Mouse (Mus musculus): ENCODE measurements around the gene Klf17. TPM values are rescaled to one million over a fixed set of nuclear protein-coding genes. Genes with fewer than 3 reads are reported as not detected.

The Klf17 gene
- polyA plus RNA-seq (2014; fragmentation: Nextera tagmentation; extraction: Ambion mirVana): not detected in 2 replicates

GRCm38 (mm10) chr4:117765416-117765815 lies at the start of gene Klf17:
TSS of gene Klf17 (minus strand) at chr4:117765648.
- H3K4me2 ChIP-seq (ENCODE audit: low read length): no peak within 1 kb of the TSS
- H3K27ac ChIP-seq (ENCODE audit: low read depth, low read length): no peak within 1 kb of the TSS
- ATAC-seq (no peak), DNase-seq (ENCODE audit: low spot score) (no peak)
- H3K4me3 ChIP-seq (ENCODE audit: low read depth, low read length): no peak within 1 kb of the TSS
- no peaks in the 10 kb centered on the region for H3K36me3 ChIP-seq (ENCODE audit: control insufficient read depth, insufficient read depth, low read length)
- H3K9me3 ChIP-seq (replicated peaks; ENCODE audit: control insufficient read depth, low read length): no peaks in the 10 kb centered on the region
- H3K9ac ChIP-seq (ENCODE audit: low read length): no peak within 1 kb of the TSS
- no peaks in the 10 kb centered on the region for H3K4me1 ChIP-seq (ENCODE audit: control insufficient read depth, insufficient read depth, low read length)
- no peaks in the 10 kb centered on the region for H3K27me3 ChIP-seq (replicated peaks; ENCODE audit: control insufficient read depth, insufficient read depth, low read length)
- 77% methylated on average over 11 of the region's 12 CpGs for WGBS

- no peak overlapping the region for H3K4me3 ChIP-seq (ENCODE audit: low read depth, low read length)
- no peak overlapping the region for H3K9ac ChIP-seq (ENCODE audit: low read length)
- H3K27ac ChIP-seq (ENCODE audit: low read depth, low read length): no peak overlapping the region
- no peak overlapping the region for H3K4me2 ChIP-seq (ENCODE audit: low read length)
- H3K27me3 ChIP-seq (replicated peaks; ENCODE audit: control insufficient read depth, insufficient read depth, low read length): no peaks in the 10 kb centered on the region
- no peaks in the 10 kb centered on the region for H3K36me3 ChIP-seq (ENCODE audit: control insufficient read depth, insufficient read depth, low read length)
- H3K4me1 ChIP-seq (ENCODE audit: control insufficient read depth, insufficient read depth, low read length): no peaks in the 10 kb centered on the region
- ATAC-seq (no peak), DNase-seq (ENCODE audit: low spot score) (no peak)
- WGBS: 64% methylated on average over 4 of the region's 4 CpGs
- no peaks in the 10 kb centered on the region for H3K9me3 ChIP-seq (replicated peaks; ENCODE audit: control insufficient read depth, low read length)
Observed at GRCm38 (mm10) chr4:117814333-117814732, 48.9 kb upstream of the Klf17 start.

DNA sequence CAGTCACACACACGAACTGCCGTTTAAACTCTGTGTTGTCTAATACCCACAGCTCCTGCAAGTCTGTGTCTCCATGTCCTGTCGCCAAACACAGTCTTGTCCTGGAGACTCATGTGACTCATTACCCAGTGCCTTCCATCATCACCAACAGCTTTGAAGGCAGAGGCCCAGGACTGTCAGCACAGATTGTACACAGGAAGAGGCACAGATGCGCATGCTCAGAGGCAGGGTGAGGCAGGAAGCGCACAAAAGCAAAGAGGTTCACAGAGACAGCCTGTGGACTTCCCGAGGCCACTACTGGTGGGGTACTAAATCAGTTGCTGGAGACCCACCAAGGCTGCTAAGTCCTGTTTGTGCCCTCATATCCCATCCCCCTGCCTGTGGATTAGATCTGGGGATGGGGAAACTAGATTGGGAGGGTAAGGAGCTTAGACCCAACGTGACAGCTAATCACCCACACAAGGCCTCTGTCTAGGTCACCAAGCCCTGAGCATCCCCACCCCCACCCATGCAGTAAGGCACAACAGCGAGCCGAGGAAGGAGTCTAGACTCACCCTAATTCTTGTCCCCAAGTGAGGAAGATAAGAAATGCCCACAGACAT lies 48.2 kb upstream of the Klf17 start:
- Histone ChIP-seq H3K27me3 (replicated peaks; ENCODE audit: control insufficient read depth, insufficient read depth, low read length) (no peaks in the 10 kb centered on the region), H3K9me3 (replicated peaks; ENCODE audit: control insufficient read depth, low read length) (no peaks in the 10 kb centered on the region), H3K9ac (ENCODE audit: low read length) (no peak overlapping the region), H3K4me3 (ENCODE audit: low read depth, low read length) (no peak overlapping the region), H3K36me3 (ENCODE audit: control insufficient read depth, insufficient read depth, low read length) (no peaks in the 10 kb centered on the region), H3K4me1 (ENCODE audit: control insufficient read depth, insufficient read depth, low read length) (no peaks in the 10 kb centered on the region), H3K27ac (ENCODE audit: low read depth, low read length) (no peak overlapping the region), H3K4me2 (ENCODE audit: low read length) (no peak overlapping the region)
- 66% methylated on average over 9 of the region's 9 CpGs for WGBS
- ATAC-seq (no peak), DNase-seq (ENCODE audit: low spot score) (no peak)

- no peaks in the 10 kb centered on the region for H3K27me3 ChIP-seq (replicated peaks; ENCODE audit: control insufficient read depth, insufficient read depth, low read length)
- H3K36me3 ChIP-seq (ENCODE audit: control insufficient read depth, insufficient read depth, low read length): no peaks in the 10 kb centered on the region
- no peak for ATAC-seq
- peak; percentile 36 for DNase-seq (ENCODE audit: low spot score)
- 73% methylated on average over 2 of the region's 2 CpGs for WGBS
- no peak overlapping the region for H3K9ac ChIP-seq (ENCODE audit: low read length)
- H3K4me1 ChIP-seq (ENCODE audit: control insufficient read depth, insufficient read depth, low read length): no peaks in the 10 kb centered on the region
- no peak overlapping the region for H3K4me2 ChIP-seq (ENCODE audit: low read length)
- no peak overlapping the region for H3K27ac ChIP-seq (ENCODE audit: low read depth, low read length)
- H3K4me3 ChIP-seq (ENCODE audit: low read depth, low read length): no peak overlapping the region
- no peaks in the 10 kb centered on the region for H3K9me3 ChIP-seq (replicated peaks; ENCODE audit: control insufficient read depth, low read length)
Observed at GRCm38 (mm10) chr4:117810933-117811332, 45.5 kb upstream of the Klf17 start.

DNA sequence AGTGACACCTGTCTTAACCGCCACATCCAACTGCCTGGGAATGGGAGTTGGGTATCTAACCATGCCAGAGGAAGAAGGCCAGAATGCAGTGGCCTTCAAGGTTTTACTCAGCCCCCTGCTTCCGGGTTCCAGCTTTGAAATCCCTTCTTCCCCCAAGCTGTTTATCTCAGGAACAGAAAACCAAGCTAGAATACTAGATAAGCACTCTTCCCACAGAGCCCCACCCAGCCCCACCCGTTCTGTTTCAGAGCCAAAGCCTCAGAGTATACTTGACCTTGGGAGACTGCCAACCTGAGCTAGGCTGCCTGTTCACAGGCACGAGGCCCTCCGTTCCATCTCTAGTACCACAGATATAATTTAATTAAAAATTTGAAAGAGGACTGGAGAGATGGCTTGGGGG lies 41.5 kb upstream of the Klf17 start:
- Histone ChIP-seq H3K9ac (ENCODE audit: low read length) (no peak overlapping the region), H3K27ac (ENCODE audit: low read depth, low read length) (no peak overlapping the region), H3K9me3 (replicated peaks; ENCODE audit: control insufficient read depth, low read length) (no peaks in the 10 kb centered on the region), H3K36me3 (ENCODE audit: control insufficient read depth, insufficient read depth, low read length) (no peaks in the 10 kb centered on the region), H3K4me1 (ENCODE audit: control insufficient read depth, insufficient read depth, low read length) (no peaks in the 10 kb centered on the region), H3K4me2 (ENCODE audit: low read length) (no peak overlapping the region), H3K4me3 (ENCODE audit: low read depth, low read length) (no peak overlapping the region), H3K27me3 (replicated peaks; ENCODE audit: control insufficient read depth, insufficient read depth, low read length) (no peaks in the 10 kb centered on the region)
- WGBS: 81% methylated on average over 5 of the region's 5 CpGs
- ATAC-seq (no peak), DNase-seq (ENCODE audit: low spot score) (no peak)

GRCm38 (mm10) chr4:117799904-117800303 lies 34.5 kb upstream of the Klf17 start:
- WGBS: 83% methylated on average over 6 of the region's 6 CpGs
- Histone ChIP-seq H3K4me2 (ENCODE audit: low read length) (no peak overlapping the region), H3K27me3 (replicated peaks; ENCODE audit: control insufficient read depth, insufficient read depth, low read length) (no peaks in the 10 kb centered on the region), H3K36me3 (ENCODE audit: control insufficient read depth, insufficient read depth, low read length) (no peaks in the 10 kb centered on the region), H3K9ac (ENCODE audit: low read length) (no peak overlapping the region), H3K4me1 (ENCODE audit: control insufficient read depth, insufficient read depth, low read length) (no peaks in the 10 kb centered on the region), H3K4me3 (ENCODE audit: low read depth, low read length) (no peak overlapping the region), H3K9me3 (replicated peaks; ENCODE audit: control insufficient read depth, low read length) (no peaks in the 10 kb centered on the region), H3K27ac (ENCODE audit: low read depth, low read length) (no peak overlapping the region)
- DNase-seq (ENCODE audit: low spot score) (no peak), ATAC-seq (no peak)

DNA sequence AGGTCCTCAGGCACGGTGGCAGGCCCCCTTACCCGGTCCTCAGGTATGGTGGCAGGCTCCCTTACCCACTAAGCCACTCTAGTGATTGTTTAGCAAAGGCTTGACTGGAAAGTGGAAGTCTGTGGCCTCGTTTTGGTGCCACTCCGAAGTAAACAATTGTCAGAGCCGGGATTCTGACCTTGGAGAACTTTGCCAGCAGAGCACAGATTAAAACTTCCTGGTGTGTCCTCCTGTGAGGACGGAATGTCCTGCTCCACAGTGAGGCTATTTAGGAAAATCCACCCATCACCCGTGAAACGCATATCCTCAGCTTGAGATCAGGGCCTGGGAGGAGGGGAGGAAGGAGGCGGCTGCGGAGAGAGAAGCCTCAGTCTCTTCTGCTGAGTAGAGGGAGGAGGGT lies 22.9 kb upstream of the Klf17 start:
- no peak overlapping the region for H3K4me3 ChIP-seq (ENCODE audit: low read depth, low read length)
- H3K4me2 ChIP-seq (ENCODE audit: low read length): no peak overlapping the region
- no peaks in the 10 kb centered on the region for H3K36me3 ChIP-seq (ENCODE audit: control insufficient read depth, insufficient read depth, low read length)
- no peak overlapping the region for H3K27ac ChIP-seq (ENCODE audit: low read depth, low read length)
- no peak for DNase-seq (ENCODE audit: low spot score)
- no peaks in the 10 kb centered on the region for H3K4me1 ChIP-seq (ENCODE audit: control insufficient read depth, insufficient read depth, low read length)
- no peak overlapping the region for H3K9ac ChIP-seq (ENCODE audit: low read length)
- no peak for ATAC-seq
- H3K9me3 ChIP-seq (replicated peaks; ENCODE audit: control insufficient read depth, low read length): no peaks in the 10 kb centered on the region
- WGBS: 68% methylated on average over 10 of the region's 10 CpGs
- H3K27me3 ChIP-seq (replicated peaks; ENCODE audit: control insufficient read depth, insufficient read depth, low read length): no peaks in the 10 kb centered on the region

- H3K27ac ChIP-seq (ENCODE audit: low read depth, low read length): no peak overlapping the region
- no peaks in the 10 kb centered on the region for H3K4me1 ChIP-seq (ENCODE audit: control insufficient read depth, insufficient read depth, low read length)
- no peak overlapping the region for H3K9ac ChIP-seq (ENCODE audit: low read length)
- no peaks in the 10 kb centered on the region for H3K36me3 ChIP-seq (ENCODE audit: control insufficient read depth, insufficient read depth, low read length)
- H3K9me3 ChIP-seq (replicated peaks; ENCODE audit: control insufficient read depth, low read length): no peaks in the 10 kb centered on the region
- no peak overlapping the region for H3K4me2 ChIP-seq (ENCODE audit: low read length)
- H3K4me3 ChIP-seq (ENCODE audit: low read depth, low read length): no peak overlapping the region
- peak; percentile 20 for DNase-seq (ENCODE audit: low spot score)
- no peaks in the 10 kb centered on the region for H3K27me3 ChIP-seq (replicated peaks; ENCODE audit: control insufficient read depth, insufficient read depth, low read length)
- 0 out of 2 replicates have a peak, but pooled peaks have one; percentile 23 for ATAC-seq
- 45% methylated on average over 8 of the region's 8 CpGs for WGBS
Observed at GRCm38 (mm10) chr4:117786963-117787362, 21.5 kb upstream of the Klf17 start.

- Histone ChIP-seq H3K36me3 (ENCODE audit: control insufficient read depth, insufficient read depth, low read length) (no peaks in the 10 kb centered on the region), H3K9me3 (replicated peaks; ENCODE audit: control insufficient read depth, low read length) (no peaks in the 10 kb centered on the region), H3K9ac (ENCODE audit: low read length) (no peak overlapping the region), H3K4me1 (ENCODE audit: control insufficient read depth, insufficient read depth, low read length) (no peaks in the 10 kb centered on the region), H3K27ac (ENCODE audit: low read depth, low read length) (no peak overlapping the region), H3K4me3 (ENCODE audit: low read depth, low read length) (no peak overlapping the region), H3K4me2 (ENCODE audit: low read length) (no peak overlapping the region), H3K27me3 (replicated peaks; ENCODE audit: control insufficient read depth, insufficient read depth, low read length) (no peaks in the 10 kb centered on the region)
- 82% methylated on average over 3 of the region's 3 CpGs for WGBS
- DNase-seq (ENCODE audit: low spot score): no peak
- ATAC-seq: no peak
Observed at GRCm38 (mm10) chr4:117782908-117783307, 17.5 kb upstream of the Klf17 start.
